Mouse (Mus musculus): ENCODE measurements around the gene Pcsk2. TPM values are rescaled to one million over a fixed set of nuclear protein-coding genes. Genes with fewer than 3 reads are reported as not detected.

The Pcsk2 gene
- not detected for total RNA-seq (2021)
- 0.06 TPM in 1 of 2 replicates, not detected in the other for polyA plus RNA-seq (2012; rRNA removed)
- long read RNA-seq, partial matches to known transcripts = 0 of 1 reads
- long read RNA-seq, other reads (novel, unspliced or antisense) = 1 of 1 reads

GRCm38 (mm10) chr2:143545758-143546246, at the start of gene Pcsk2:
Pcsk2 (plus strand) TSS chr2:143546156.
- Histone ChIP-seq H3K9ac (ENCODE audit: low read depth, low read length) (no peak within 1 kb of the TSS), H3K36me3 (ENCODE audit: control insufficient read depth, insufficient read depth, low read length) (no peaks in the 10 kb centered on the region), H3K27me3 (ENCODE audit: control insufficient read depth, insufficient read depth, low read length) (peaks cover 5% of the 10 kb centered on the region; the same call in 1 of the 2 replicates), H3K79me2 (replicated peaks; ENCODE audit: control insufficient read depth, insufficient read depth, low read length) (no peaks in the 10 kb centered on the region), H3K4me1 (ENCODE audit: control insufficient read depth, insufficient read depth, low read length) (no peaks in the 10 kb centered on the region), H3K27ac (no peak within 1 kb of the TSS), H3K4me3 (peak within 1 kb of the TSS; percentile 35; the same call in 1 of the 2 replicates)
- WGBS = 1% methylated on average over 51 of the region's 51 CpGs
- TF ChIP-seq POLR2A (IDR thresholded peaks at IDR 0.05; ENCODE audit: insufficient read depth, low read depth, low read length) (no peak), CTCF (IDR thresholded peaks at IDR 0.05) (no peak), EP300 (IDR thresholded peaks at IDR 0.05; ENCODE audit: insufficient read depth, low read depth, low read length) (no peak)
- peak; percentile 19 to 30 for DNase-seq
- intact Hi-C loops (cut with DNase I) = no loop called here

DNA sequence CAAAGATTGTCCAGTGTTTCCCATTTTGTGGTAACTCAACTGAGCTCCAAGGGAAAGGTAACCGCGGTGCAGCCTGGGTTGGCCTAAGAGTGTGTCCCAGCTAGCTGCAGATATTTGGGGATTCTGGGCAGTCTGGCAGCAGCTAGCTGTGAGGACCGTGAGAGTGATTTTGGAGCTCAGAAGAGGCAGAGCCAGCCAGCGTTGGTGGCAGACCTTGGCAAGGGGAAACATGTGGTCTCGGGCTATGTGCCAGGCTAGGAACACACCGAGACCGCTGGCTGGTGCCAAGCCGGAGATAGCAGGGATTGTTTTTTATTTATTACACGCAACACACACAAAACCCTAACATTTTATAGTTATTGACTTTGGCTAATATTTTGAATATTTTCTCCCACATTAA, 45.1 kb upstream of the Pcsk2 start:
- no peaks in the 10 kb centered on the region for H3K36me3 ChIP-seq (ENCODE audit: control insufficient read depth, insufficient read depth, low read length)
- DNase-seq = no peak
- WGBS = 81% methylated on average over 9 of the region's 9 CpGs
- H3K4me1 ChIP-seq (ENCODE audit: control insufficient read depth, insufficient read depth, low read length) = no peaks in the 10 kb centered on the region
- H3K27ac ChIP-seq = no peak overlapping the region
- TF ChIP-seq CTCF (IDR thresholded peaks at IDR 0.05) = no peak
- no peak for TF ChIP-seq POLR2A (IDR thresholded peaks at IDR 0.05; ENCODE audit: insufficient read depth, low read depth, low read length)
- no peak for TF ChIP-seq EP300 (IDR thresholded peaks at IDR 0.05; ENCODE audit: insufficient read depth, low read depth, low read length)
- no peaks in the 10 kb centered on the region for H3K79me2 ChIP-seq (replicated peaks; ENCODE audit: control insufficient read depth, insufficient read depth, low read length)
- H3K27me3 ChIP-seq (ENCODE audit: control insufficient read depth, insufficient read depth, low read length) = no peaks in the 10 kb centered on the region
- intact Hi-C loops (cut with DNase I) = no loop called here
- no peak overlapping the region for H3K4me3 ChIP-seq
- H3K9ac ChIP-seq (ENCODE audit: low read depth, low read length) = no peak overlapping the region

- intact Hi-C loops (cut with DNase I) = no loop called here
- H3K4me1 ChIP-seq (ENCODE audit: control insufficient read depth, insufficient read depth, low read length) = no peaks in the 10 kb centered on the region
- 37% methylated on average over 5 of the region's 5 CpGs for WGBS
- TF ChIP-seq CTCF (IDR thresholded peaks at IDR 0.05) = no peak
- TF ChIP-seq POLR2A (IDR thresholded peaks at IDR 0.05; ENCODE audit: insufficient read depth, low read depth, low read length) = no peak
- H3K4me3 ChIP-seq = no peak overlapping the region
- H3K27me3 ChIP-seq (ENCODE audit: control insufficient read depth, insufficient read depth, low read length) = no peaks in the 10 kb centered on the region
- DNase-seq = no peak
- no peaks in the 10 kb centered on the region for H3K79me2 ChIP-seq (replicated peaks; ENCODE audit: control insufficient read depth, insufficient read depth, low read length)
- no peaks in the 10 kb centered on the region for H3K36me3 ChIP-seq (ENCODE audit: control insufficient read depth, insufficient read depth, low read length)
- H3K9ac ChIP-seq (ENCODE audit: low read depth, low read length) = no peak overlapping the region
- no peak overlapping the region for H3K27ac ChIP-seq
Measured at GRCm38 (mm10) chr2:143501760-143502159, 44.2 kb upstream of the Pcsk2 start.

DNA sequence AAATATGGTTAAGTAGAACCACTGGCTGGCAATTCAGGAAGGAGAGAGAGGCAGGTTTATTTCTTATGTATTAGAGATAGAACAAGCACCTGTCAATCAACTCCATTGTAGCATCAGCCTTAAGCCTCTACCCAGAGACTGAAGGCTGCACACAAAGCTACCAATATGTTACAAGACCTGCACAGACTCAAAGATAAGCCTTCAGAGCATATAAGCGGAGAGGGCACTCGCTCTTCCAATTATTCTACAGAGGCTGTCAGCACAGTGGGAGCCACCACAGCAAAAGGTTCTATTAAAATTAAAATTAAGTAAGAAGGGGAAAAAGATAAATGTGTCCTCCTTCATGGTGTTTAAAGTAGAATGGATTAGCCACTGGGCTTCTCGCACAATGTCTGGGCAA, 43.8 kb upstream of the Pcsk2 start:
- Histone ChIP-seq H3K4me1 (ENCODE audit: control insufficient read depth, insufficient read depth, low read length) (no peaks in the 10 kb centered on the region), H3K27ac (no peak overlapping the region), H3K4me3 (no peak overlapping the region), H3K79me2 (replicated peaks; ENCODE audit: control insufficient read depth, insufficient read depth, low read length) (no peaks in the 10 kb centered on the region), H3K27me3 (ENCODE audit: control insufficient read depth, insufficient read depth, low read length) (no peaks in the 10 kb centered on the region), H3K9ac (ENCODE audit: low read depth, low read length) (no peak overlapping the region), H3K36me3 (ENCODE audit: control insufficient read depth, insufficient read depth, low read length) (no peaks in the 10 kb centered on the region)
- intact Hi-C loops (cut with DNase I) = no loop called here
- WGBS = 79% methylated on average over 3 of the region's 3 CpGs
- no peak for DNase-seq
- TF ChIP-seq CTCF (IDR thresholded peaks at IDR 0.05) (no peak), EP300 (IDR thresholded peaks at IDR 0.05; ENCODE audit: insufficient read depth, low read depth, low read length) (no peak), POLR2A (IDR thresholded peaks at IDR 0.05; ENCODE audit: insufficient read depth, low read depth, low read length) (no peak)

GRCm38 (mm10) chr2:143536485-143536884, 9.5 kb upstream of the Pcsk2 start:
- intact Hi-C loops (cut with DNase I) = no loop called here
- no peak for DNase-seq

DNA sequence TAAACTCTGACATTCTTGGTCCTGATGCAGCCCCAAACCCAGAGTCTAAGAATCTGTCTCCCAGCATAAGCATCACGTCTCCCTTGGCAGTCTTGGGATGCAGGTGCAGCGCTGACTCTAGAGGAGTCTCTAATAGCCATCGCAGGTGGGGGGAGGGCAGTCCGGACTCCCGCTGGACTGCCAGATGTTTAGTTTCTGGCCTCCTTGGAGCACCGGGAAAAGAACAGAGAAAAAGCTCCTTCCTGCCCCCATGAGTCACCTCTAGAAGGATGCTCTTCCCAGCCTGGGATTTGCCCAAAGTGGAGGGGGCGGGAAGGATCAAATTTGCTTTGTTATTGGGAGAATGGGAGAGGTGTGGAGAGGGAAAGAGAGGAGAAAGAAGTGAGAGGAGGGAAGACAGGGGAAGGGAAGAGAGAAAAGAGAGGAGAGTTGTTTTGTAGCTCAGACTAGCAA, 631 bp upstream of the Pcsk2 start:
- WGBS = 4% methylated on average over 7 of the region's 7 CpGs
- TF ChIP-seq CTCF (IDR thresholded peaks at IDR 0.05) (no peak), POLR2A (IDR thresholded peaks at IDR 0.05; ENCODE audit: insufficient read depth, low read depth, low read length) (no peak), EP300 (IDR thresholded peaks at IDR 0.05; ENCODE audit: insufficient read depth, low read depth, low read length) (no peak)
- intact Hi-C loops (cut with DNase I) = no loop called here
- Histone ChIP-seq H3K4me1 (ENCODE audit: control insufficient read depth, insufficient read depth, low read length) (no peaks in the 10 kb centered on the region), H3K27me3 (ENCODE audit: control insufficient read depth, insufficient read depth, low read length) (peaks cover 5% of the 10 kb centered on the region; the same call in 1 of the 2 replicates), H3K79me2 (replicated peaks; ENCODE audit: control insufficient read depth, insufficient read depth, low read length) (no peaks in the 10 kb centered on the region), H3K27ac (no peak overlapping the region), H3K4me3 (no peak overlapping the region), H3K36me3 (ENCODE audit: control insufficient read depth, insufficient read depth, low read length) (no peaks in the 10 kb centered on the region), H3K9ac (ENCODE audit: low read depth, low read length) (no peak overlapping the region)
- no peak for DNase-seq

More at GRCm38 (mm10) chr2:143536485-143536884, 9.5 kb upstream of the Pcsk2 start:
- H3K27me3 ChIP-seq (ENCODE audit: control insufficient read depth, insufficient read depth, low read length) = no peaks in the 10 kb centered on the region
- H3K36me3 ChIP-seq (ENCODE audit: control insufficient read depth, insufficient read depth, low read length) = no peaks in the 10 kb centered on the region
- H3K27ac ChIP-seq = no peak overlapping the region
- TF ChIP-seq EP300 (IDR thresholded peaks at IDR 0.05; ENCODE audit: insufficient read depth, low read depth, low read length) (no peak), POLR2A (IDR thresholded peaks at IDR 0.05; ENCODE audit: insufficient read depth, low read depth, low read length) (no peak), CTCF (IDR thresholded peaks at IDR 0.05) (no peak)
- no peaks in the 10 kb centered on the region for H3K79me2 ChIP-seq (replicated peaks; ENCODE audit: control insufficient read depth, insufficient read depth, low read length)
- H3K9ac ChIP-seq (ENCODE audit: low read depth, low read length) = no peak overlapping the region
- WGBS = 6% methylated on average over 3 of the region's 3 CpGs
- H3K4me1 ChIP-seq (ENCODE audit: control insufficient read depth, insufficient read depth, low read length) = no peaks in the 10 kb centered on the region
- H3K4me3 ChIP-seq = no peak overlapping the region
